In genomic region chr13:108132031-108132819, GRCm38 (mm10) we compare ENCODE assay signal across 16 mouse cellular contexts. TPM values are rescaled to one million over a fixed set of nuclear protein-coding genes. Genes with fewer than 3 reads are reported as not detected.
DNase-seq lines count a peak whose midpoint lies in the region; ATAC-seq and TF ChIP-seq lines count a peak whose summit lies in the region.
"Had no signal": no experiment of that assay in that cellular context is flagged by ENCODE, and none has a peak within 500 bp of the region (broad histone marks: within the 10 kb centered on the region; RNA-seq: fewer than 3 reads in every experiment).

No protein-coding gene starts in this region.

- H3K4me3 ChIP-seq in heart, embryonic 15.5 days: no peak overlapping the region
- H3K4me3 ChIP-seq in heart, adult 2 months: no peak overlapping the region
- H3K4me3 ChIP-seq in kidney, embryonic 16.5 days (ENCODE audit: low read length): no peak overlapping the region
- H3K4me3 ChIP-seq: embryonic facial prominence, embryonic 13.5 days; forebrain, embryonic 10.5 days; hindbrain, embryonic 13.5 days; limb, embryonic 12.5 days; liver, embryonic 15.5 days had no signal

- H3K9ac ChIP-seq in heart, embryonic 15.5 days: no peak overlapping the region
- H3K9ac ChIP-seq in heart, adult 2 months (ENCODE audit: low read depth, low read length): no peak overlapping the region
- H3K9ac ChIP-seq in kidney, embryonic 16.5 days (replicated peaks; ENCODE audit: low read length): no peak overlapping the region
- H3K9ac ChIP-seq: embryonic facial prominence, embryonic 13.5 days; hindbrain, embryonic 13.5 days; limb, embryonic 12.5 days; liver, embryonic 15.5 days had no signal

- H3K36me3 ChIP-seq in heart, embryonic 15.5 days: no peaks in the 10 kb centered on the region
- no peaks in the 10 kb centered on the region; the same call in 1 of the 2 replicates for H3K36me3 ChIP-seq in heart, adult 2 months (ENCODE audit: control insufficient read depth, insufficient read depth, low read length)
- no peaks in the 10 kb centered on the region for H3K36me3 ChIP-seq in kidney, embryonic 16.5 days (ENCODE audit: insufficient read depth, low read length)
- H3K36me3 ChIP-seq: embryonic facial prominence, embryonic 13.5 days; forebrain, embryonic 10.5 days; hindbrain, embryonic 13.5 days; limb, embryonic 12.5 days; liver, embryonic 15.5 days had no signal

- H3K79me2 ChIP-seq in heart, adult 2 months (replicated peaks; ENCODE audit: control insufficient read depth, insufficient read depth, low read length): no peaks in the 10 kb centered on the region

- no peak overlapping the region for H3K4me2 ChIP-seq in heart, embryonic 15.5 days
- no peak overlapping the region for H3K4me2 ChIP-seq in kidney, embryonic 16.5 days (replicated peaks; ENCODE audit: low read depth, low read length)
- H3K4me2 ChIP-seq: embryonic facial prominence, embryonic 13.5 days; hindbrain, embryonic 13.5 days; limb, embryonic 12.5 days; liver, embryonic 15.5 days had no signal

- DNase-seq in heart, adult 2 months: no peak
- DNase-seq in 416B (ENCODE audit: low read depth) (peak; percentile 39), NIH3T3 (ENCODE audit: low read depth) (peak; percentile 5)
- DNase-seq in left cerebral cortex, adult 11 months (ENCODE audit: low spot score): no peak
- DNase-seq: adrenal gland, postnatal 14 days; cerebellum, postnatal 14 days; heart, adult 18-20 months; right cerebral cortex, postnatal 14 days had no signal

- no peak for TF ChIP-seq EP300 in heart, adult 2 months (IDR thresholded peaks at IDR 0.05; ENCODE audit: insufficient read depth, low read depth, low read length)

- H3K4me1 ChIP-seq in heart, embryonic 15.5 days (replicated peaks): peaks cover 7% of the 10 kb centered on the region
- H3K4me1 ChIP-seq in heart, adult 2 months (ENCODE audit: control insufficient read depth, insufficient read depth, low read length): peaks cover 3% of the 10 kb centered on the region; the same call in 1 of the 2 replicates
- 0 out of 2 replicates have a peak, but pooled peaks cover 4% of the 10 kb centered on the region for H3K4me1 ChIP-seq in kidney, embryonic 16.5 days (ENCODE audit: insufficient read depth, low read length)
- H3K4me1 ChIP-seq: hindbrain, embryonic 13.5 days; liver, embryonic 15.5 days had no signal

- intact Hi-C loops in heart, adult 2 months (cut with DNase I): no loop called here

- no peaks in the 10 kb centered on the region for H3K27me3 ChIP-seq in heart, embryonic 15.5 days
- H3K27me3 ChIP-seq in heart, adult 2 months (ENCODE audit: control insufficient read depth, insufficient read depth, low read length): no peaks in the 10 kb centered on the region
- H3K27me3 ChIP-seq in kidney, embryonic 16.5 days (ENCODE audit: insufficient read depth, low read length): no peaks in the 10 kb centered on the region
- H3K27me3 ChIP-seq: embryonic facial prominence, embryonic 13.5 days; hindbrain, embryonic 13.5 days; limb, embryonic 12.5 days; liver, embryonic 15.5 days had no signal

- WGBS in heart, embryonic 15.5 days: 40% methylated on average over 6 of the region's 6 CpGs
- WGBS in heart, adult 2 months: 50% methylated on average over 6 of the region's 6 CpGs
- 49% methylated on average over 6 of the region's 6 CpGs for WGBS in kidney, embryonic 16.5 days

- no peak for ATAC-seq in heart, embryonic 15.5 days (replicated peaks; ENCODE audit: insufficient number of reproducible peaks, insufficient read depth, low FRiP score, low read depth)
- peak; percentile 78; the same call in 1 of the 2 replicates for ATAC-seq in kidney, embryonic 16.5 days (ENCODE audit: low FRiP score, low TSS enrichment)
- no peak for ATAC-seq in activated CD4-positive, CD25-positive, alpha-beta regulatory T cell, adult 4 months

- peak overlapping the region; percentile 9; the same call in 1 of the 2 replicates for H3K27ac ChIP-seq in heart, embryonic 15.5 days
- no peak overlapping the region for H3K27ac ChIP-seq in heart, adult 2 months
- H3K27ac ChIP-seq in kidney, embryonic 16.5 days (ENCODE audit: low read length): no peak overlapping the region
- H3K27ac ChIP-seq: embryonic facial prominence, embryonic 13.5 days; forebrain, embryonic 10.5 days; hindbrain, embryonic 13.5 days; limb, embryonic 12.5 days; liver, embryonic 15.5 days had no signal

- TF ChIP-seq CTCF in heart, adult 2 months (IDR thresholded peaks at IDR 0.05): no peak

- no peak for TF ChIP-seq POLR2A in heart, adult 2 months (IDR thresholded peaks at IDR 0.05; ENCODE audit: insufficient read depth, low read depth, low read length)

- no peaks in the 10 kb centered on the region for H3K9me3 ChIP-seq in heart, embryonic 15.5 days (replicated peaks)
- no peaks in the 10 kb centered on the region for H3K9me3 ChIP-seq in kidney, embryonic 16.5 days (ENCODE audit: low read length)
- H3K9me3 ChIP-seq: embryonic facial prominence, embryonic 13.5 days; forebrain, embryonic 10.5 days; hindbrain, embryonic 13.5 days; limb, embryonic 12.5 days; liver, embryonic 15.5 days had no signal

RNA-seq across cellular contexts. Expression of gene Ndufaf2, which starts 26.2 kb away (rescaled TPM):
- 51.7 and 58.8 TPM in 2 replicates for polyA plus RNA-seq in heart, embryonic 15.5 days (2015; fragmentation: Nextera tagmentation; extraction: Ambion mirVana)
- total RNA-seq in heart, adult 2 months (2021): 10 to 100 TPM; 23.3 to 28.8 TPM
- 12.4 and 14.1 TPM in 2 replicates for polyA plus RNA-seq in heart, adult 2 months (2012; rRNA removed)
- 72.0 and 72.6 TPM in 2 replicates for polyA plus RNA-seq in kidney, embryonic 16.5 days (2015; fragmentation: Nextera tagmentation; extraction: Ambion mirVana)
- 10 to 100 TPM; 36.9 to 39.8 TPM for polyA plus RNA-seq in activated CD4-positive, CD25-positive, alpha-beta regulatory T cell, adult 4 months (2017; shearing (Covaris generic))

RNA-seq across cellular contexts. Expression of gene Ercc8, which starts 26.3 kb away (rescaled TPM):
- polyA plus RNA-seq in heart, embryonic 15.5 days (2015; fragmentation: Nextera tagmentation; extraction: Ambion mirVana): 9.3 and 12.3 TPM in 2 replicates
- total RNA-seq in heart, adult 2 months (2021): 1 to 10 TPM; 4.8 to 5.9 TPM
- polyA plus RNA-seq in heart, adult 2 months (2012; rRNA removed): 4.7 and 7.3 TPM in 2 replicates
- 15.4 and 16.7 TPM in 2 replicates for polyA plus RNA-seq in kidney, embryonic 16.5 days (2015; fragmentation: Nextera tagmentation; extraction: Ambion mirVana)
- 10 to 100 TPM in 1 of 2 experiments, 1 to 10 TPM in 1; 8.3 to 10.7 TPM for polyA plus RNA-seq in activated CD4-positive, CD25-positive, alpha-beta regulatory T cell, adult 4 months (2017; shearing (Covaris generic))

Comparison
In these comparisons a context has a peak if more than half of its experiments do, and no peak if none do; other contexts are left out.
1. DNase-seq: peak in 416B (single experiment) and NIH3T3 (single experiment); none in heart, adult 2 months (0 of 2) and left cerebral cortex, adult 11 months (single experiment).